Mouse (Mus musculus): ENCODE results near the gene Gfy. TPM values are rescaled to one million over a fixed set of nuclear protein-coding genes. Genes with fewer than 3 reads are reported as not detected.
A peak's percentile ranks its signal among the peaks of the same experiment; 100 is the strongest.

Gfy gene
- polyA plus RNA-seq, 1 experiment from 2014 or later = not detected

- 90% methylated on average over 13 of the region's 13 CpGs for WGBS
- no peak overlapping the region for H3K4me3 ChIP-seq (replicated peaks)
- no peak overlapping the region for H3K9ac ChIP-seq (replicated peaks)
- no peaks in the 10 kb centered on the region for H3K27me3 ChIP-seq (replicated peaks)
- no peaks in the 10 kb centered on the region for H3K9me3 ChIP-seq (replicated peaks)
- no peak for ATAC-seq (ENCODE audit: low FRiP score)
- H3K27ac ChIP-seq (replicated peaks) = no peak overlapping the region
- H3K4me1 ChIP-seq = no peaks in the 10 kb centered on the region
- 0 out of 2 replicates have a peak, but pooled peaks cover 3% of the 10 kb centered on the region for H3K36me3 ChIP-seq
- no peak overlapping the region for H3K4me2 ChIP-seq
Measured at GRCm38 (mm10) chr7:45144368-45145174, 34.8 kb downstream of the Gfy start.

- Histone ChIP-seq H3K4me1 (no peaks in the 10 kb centered on the region), H3K9ac (replicated peaks) (no peak overlapping the region), H3K27me3 (replicated peaks) (peaks cover 5% of the 10 kb centered on the region; the same call in 1 of the 2 replicates), H3K9me3 (replicated peaks) (no peaks in the 10 kb centered on the region), H3K4me3 (replicated peaks) (no peak overlapping the region), H3K36me3 (0 out of 2 replicates have a peak, but pooled peaks cover 3% of the 10 kb centered on the region), H3K4me2 (no peak overlapping the region), H3K27ac (replicated peaks) (no peak overlapping the region)
- WGBS = 91% methylated on average over 5 of the region's 5 CpGs
- no peak for ATAC-seq (ENCODE audit: low FRiP score)
Measured at GRCm38 (mm10) chr7:45141914-45142313, 37.5 kb downstream of the Gfy start.

GRCm38 (mm10) chr7:45141319-45141718, 38.0 kb downstream of the Gfy start:
- WGBS = 90% methylated on average over 3 of the region's 3 CpGs
- ATAC-seq (ENCODE audit: low FRiP score) = no peak
- Histone ChIP-seq H3K4me2 (no peak overlapping the region), H3K27me3 (replicated peaks) (peaks cover 5% of the 10 kb centered on the region; the same call in 1 of the 2 replicates), H3K9me3 (replicated peaks) (no peaks in the 10 kb centered on the region), H3K4me3 (replicated peaks) (no peak overlapping the region), H3K4me1 (peaks cover 2% of the 10 kb centered on the region; the same call in 1 of the 2 replicates), H3K27ac (replicated peaks) (no peak overlapping the region), H3K36me3 (0 out of 2 replicates have a peak, but pooled peaks cover 3% of the 10 kb centered on the region), H3K9ac (replicated peaks) (no peak overlapping the region)

- Histone ChIP-seq H3K4me3 (replicated peaks) (no peak overlapping the region), H3K4me1 (peaks cover 11% of the 10 kb centered on the region), H3K36me3 (0 out of 2 replicates have a peak, but pooled peaks cover 3% of the 10 kb centered on the region), H3K27me3 (replicated peaks) (peaks cover 5% of the 10 kb centered on the region; the same call in 1 of the 2 replicates), H3K4me2 (no peak overlapping the region), H3K27ac (replicated peaks) (no peak overlapping the region), H3K9ac (replicated peaks) (no peak overlapping the region), H3K9me3 (replicated peaks) (no peaks in the 10 kb centered on the region)
- ATAC-seq (ENCODE audit: low FRiP score) = no peak
- WGBS = 74% methylated on average over 8 of the region's 8 CpGs
Measured at GRCm38 (mm10) chr7:45139904-45140723, 39.3 kb downstream of the Gfy start.

GRCm38 (mm10) chr7:45138403-45138802, 41.0 kb downstream of the Gfy start:
- H3K27me3 ChIP-seq (replicated peaks) = peaks cover 14% of the 10 kb centered on the region; the same call in 1 of the 2 replicates
- no peak for ATAC-seq (ENCODE audit: low FRiP score)
- 89% methylated on average over 1 of the region's 1 CpGs for WGBS
- no peaks in the 10 kb centered on the region for H3K36me3 ChIP-seq
- peaks cover 11% of the 10 kb centered on the region for H3K4me1 ChIP-seq
- no peak overlapping the region for H3K4me3 ChIP-seq (replicated peaks)
- H3K9ac ChIP-seq (replicated peaks) = no peak overlapping the region
- H3K27ac ChIP-seq (replicated peaks) = no peak overlapping the region
- H3K4me2 ChIP-seq = no peak overlapping the region
- no peaks in the 10 kb centered on the region for H3K9me3 ChIP-seq (replicated peaks)

GRCm38 (mm10) chr7:45137171-45138006, 42.0 kb downstream of the Gfy start:
- H3K4me1 ChIP-seq = peaks cover 11% of the 10 kb centered on the region
- H3K4me2 ChIP-seq = no peak overlapping the region
- no peak overlapping the region for H3K4me3 ChIP-seq (replicated peaks)
- no peaks in the 10 kb centered on the region for H3K36me3 ChIP-seq
- H3K27ac ChIP-seq (replicated peaks) = no peak overlapping the region
- H3K27me3 ChIP-seq (replicated peaks) = peaks cover 14% of the 10 kb centered on the region; the same call in 1 of the 2 replicates
- ATAC-seq (ENCODE audit: low FRiP score) = no peak
- H3K9ac ChIP-seq (replicated peaks) = no peak overlapping the region
- H3K9me3 ChIP-seq (replicated peaks) = no peaks in the 10 kb centered on the region
- WGBS = 84% methylated on average over 12 of the region's 12 CpGs

- peaks cover 14% of the 10 kb centered on the region; the same call in 1 of the 2 replicates for H3K27me3 ChIP-seq (replicated peaks)
- H3K27ac ChIP-seq (replicated peaks) = peak within 1 kb of the TSS; percentile 56; the same call in 1 of the 2 replicates
- no peaks in the 10 kb centered on the region for H3K36me3 ChIP-seq
- H3K4me2 ChIP-seq = peak within 1 kb of the TSS; percentile 83
- H3K9ac ChIP-seq (replicated peaks) = peak within 1 kb of the TSS; percentile 61
- peak; percentile 85 for ATAC-seq (ENCODE audit: low FRiP score)
- peaks cover 11% of the 10 kb centered on the region for H3K4me1 ChIP-seq
- WGBS = 4% methylated on average over 29 of the region's 29 CpGs
- peak within 1 kb of the TSS; percentile 52 for H3K4me3 ChIP-seq (replicated peaks)
- H3K9me3 ChIP-seq (replicated peaks) = no peaks in the 10 kb centered on the region
Measured at GRCm38 (mm10) chr7:45135993-45136567, 43.3 kb downstream of the Gfy start, which contains the start of the genes Gm45713 and Flt3l. Gene Gm45713 (minus strand): TSS chr7:45136231. Gene Flt3l (minus strand): TSS chr7:45136432.

- Histone ChIP-seq H3K9ac (replicated peaks) (no peak overlapping the region), H3K4me2 (peak overlapping the region; percentile 83), H3K27me3 (replicated peaks) (peaks cover 14% of the 10 kb centered on the region; the same call in 1 of the 2 replicates), H3K4me3 (replicated peaks) (peak overlapping the region; percentile 52), H3K4me1 (peaks cover 11% of the 10 kb centered on the region), H3K36me3 (no peaks in the 10 kb centered on the region), H3K27ac (replicated peaks) (no peak overlapping the region), H3K9me3 (replicated peaks) (no peaks in the 10 kb centered on the region)
- WGBS = 76% methylated on average over 3 of the region's 3 CpGs
- ATAC-seq (ENCODE audit: low FRiP score) = no peak
Measured at GRCm38 (mm10) chr7:45135370-45135769, 44.0 kb downstream of the Gfy start.

GRCm38 (mm10) chr7:45134544-45135026, 44.8 kb downstream of the Gfy start:
- 13% methylated on average over 12 of the region's 12 CpGs for WGBS
- no peaks in the 10 kb centered on the region for H3K36me3 ChIP-seq
- no peak for ATAC-seq (ENCODE audit: low FRiP score)
- no peak overlapping the region for H3K9ac ChIP-seq (replicated peaks)
- H3K4me3 ChIP-seq (replicated peaks) = no peak overlapping the region
- H3K4me1 ChIP-seq = peaks cover 14% of the 10 kb centered on the region
- no peaks in the 10 kb centered on the region for H3K9me3 ChIP-seq (replicated peaks)
- peaks cover 14% of the 10 kb centered on the region; the same call in 1 of the 2 replicates for H3K27me3 ChIP-seq (replicated peaks)
- H3K27ac ChIP-seq (replicated peaks) = no peak overlapping the region
- no peak overlapping the region for H3K4me2 ChIP-seq

- H3K27me3 ChIP-seq (replicated peaks) = peaks cover 14% of the 10 kb centered on the region; the same call in 1 of the 2 replicates
- WGBS = 80% methylated on average over 8 of the region's 8 CpGs
- no peak for ATAC-seq (ENCODE audit: low FRiP score)
- H3K4me1 ChIP-seq = peaks cover 20% of the 10 kb centered on the region
- no peak overlapping the region for H3K4me2 ChIP-seq
- no peak overlapping the region for H3K4me3 ChIP-seq (replicated peaks)
- H3K9me3 ChIP-seq (replicated peaks) = no peaks in the 10 kb centered on the region
- H3K9ac ChIP-seq (replicated peaks) = no peak overlapping the region
- no peak overlapping the region for H3K27ac ChIP-seq (replicated peaks)
- no peaks in the 10 kb centered on the region for H3K36me3 ChIP-seq
Measured at GRCm38 (mm10) chr7:45133446-45134159, 45.8 kb downstream of the Gfy start.

Data from neural tube, embryonic 15.5 days (tissue).